Mouse (Mus musculus) midbrain, postnatal 0 days (tissue): ENCODE data around the gene Trappc3l. TPM values are rescaled to one million over a fixed set of nuclear protein-coding genes. Genes with fewer than 3 reads are reported as not detected.
"Not testable (repeated sequence)": the region's sequence is repeated elsewhere in the genome, so short reads cannot be mapped to it uniquely, and the experiment has no call there.

Experiments
- ATAC-seq: fragments of 200-750 bp; cut with Nextera tagmentation; 2 replicates; pipeline ENCODE4 v1.8.0; 2017; ENCODE audit warnings: moderate number of reproducible peaks, mild to moderate bottlenecking, moderate TSS enrichment, moderate library complexity; ENCODE audit not compliant: low FRiP score
- DNase-seq: peaks from one replicate; pipeline ENCODE4 v3.0.0-alpha.2; 2015; ENCODE audit warnings: low spot score
- H3K27ac ChIP-seq: fragments of 300-500 bp; sonication (generic); 2 replicates; pipeline ENCODE4 v1.5.1; 2014; ENCODE audit warnings: low read depth, mild to moderate bottlenecking, low read length, mixed read lengths
- H3K27me3 ChIP-seq: fragments of 300-500 bp; sonication (generic); 2 replicates; pipeline ENCODE4 v1.6.1; 2014; ENCODE audit warnings: low read length, control low read depth, mixed read lengths; ENCODE audit not compliant: insufficient read depth
- H3K36me3 ChIP-seq: fragments of 300-500 bp; sonication (generic); 2 replicates; pipeline ENCODE4 v1.6.1; 2014; ENCODE audit warnings: low read length, control low read depth, mixed read lengths; ENCODE audit not compliant: insufficient read depth
- H3K4me1 ChIP-seq: fragments of 300-500 bp; sonication (generic); 2 replicates; pipeline ENCODE4 v1.6.1; 2014; ENCODE audit warnings: mild to moderate bottlenecking, control low read depth, antibody characterized with exemption, low read length, mixed read lengths; ENCODE audit not compliant: insufficient read depth
- H3K4me2 ChIP-seq: fragments of 300-500 bp; sonication (generic); 2 replicates; pipeline ENCODE4 v1.6.1; 2014; ENCODE audit warnings: low read depth, mild to moderate bottlenecking, low read length, mixed read lengths; ENCODE audit not compliant: poor library complexity, severe bottlenecking
- H3K4me3 ChIP-seq: fragments of 300-500 bp; sonication (generic); 2 replicates; pipeline ENCODE4 v1.5.1; 2014; ENCODE audit warnings: low read depth, mild to moderate bottlenecking, low read length, moderate library complexity
- H3K9ac ChIP-seq: fragments of 300-500 bp; sonication (generic); replicated peaks from 2 replicates; pipeline ENCODE4 v1.6.1; 2014; ENCODE audit warnings: mild to moderate bottlenecking, low read length, moderate library complexity, mixed read lengths; ENCODE audit not compliant: poor library complexity, severe bottlenecking
- H3K9me3 ChIP-seq: fragments of 300-500 bp; sonication (generic); 2 replicates; pipeline ENCODE4 v1.6.1; 2016; ENCODE audit warnings: low read length, control low read depth
- CTCF ChIP-seq: IDR thresholded peaks from 2 replicates; pipeline ENCODE4 v1.5.1; 2016; ENCODE audit warnings: antibody characterized with exemption, mild to moderate bottlenecking
- WGBS: fragments of 180-500 bp; shearing (Covaris S2); extraction: QIAGEN DNeasy Blood & Tissue Kit; methylation state at CpG from one replicate; pipeline ENCODE4 v1.1.7; 2014; 5-methylcytosine and 5-hydroxymethylcytosine counted together
- polyA plus RNA-seq: library from polyadenylated mRNA; unstranded; fragments of >200 nt; fragmentation: Nextera tagmentation; extraction: Ambion mirVana; gene quantifications from 2 replicates; pipeline ENCODE4 v1.2.1, GENCODE M21; 2015
- total RNA-seq: library from RNA; depleted of rRNA; stranded (reverse); fragments of >200 nt; gene quantifications from 2 replicates; pipeline ENCODE4 v1.2.3, GENCODE M21; 2014; rRNA removed

The Trappc3l gene
- total RNA-seq: not detected in 2 replicates
- polyA plus RNA-seq: not detected in 2 replicates

DNA sequence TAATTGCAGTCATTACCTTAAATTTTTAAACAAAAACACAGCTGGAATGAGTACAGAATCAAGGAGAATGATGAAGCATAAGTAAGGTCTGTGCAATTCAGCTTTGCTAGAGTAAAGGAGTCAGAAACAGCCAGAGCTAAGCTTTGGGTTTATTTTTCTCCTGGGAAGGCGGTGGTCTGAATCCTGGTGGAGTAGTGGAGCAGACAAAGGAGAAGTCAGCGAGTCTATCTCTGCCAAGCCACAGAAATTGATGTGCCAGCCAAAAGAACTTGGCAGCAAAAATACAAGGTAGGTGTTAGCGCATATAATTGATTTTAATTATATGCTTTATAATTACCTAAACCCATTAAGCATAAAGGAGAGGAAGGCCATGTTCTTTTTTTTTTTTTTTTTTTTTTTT, at the start of gene Trappc3l:
Trappc3l (plus strand) TSS at position 197 of the 400 bp plus-strand sequence.
- H3K9me3 ChIP-seq: no peaks in the 10 kb centered on the region
- H3K4me1 ChIP-seq: no peaks in the 10 kb centered on the region; the same call in 1 of the 2 replicates
- no peak within 1 kb of the TSS for H3K27ac ChIP-seq
- H3K4me3 ChIP-seq: no peak within 1 kb of the TSS
- no peaks in the 10 kb centered on the region for H3K27me3 ChIP-seq
- no peak within 1 kb of the TSS for H3K4me2 ChIP-seq
- ATAC-seq (no peak), DNase-seq (no peak)
- no peak for TF ChIP-seq CTCF
- 75% methylated on average over 3 of the region's 3 CpGs for WGBS
- no peak within 1 kb of the TSS for H3K9ac ChIP-seq
- no peaks in the 10 kb centered on the region for H3K36me3 ChIP-seq

DNA sequence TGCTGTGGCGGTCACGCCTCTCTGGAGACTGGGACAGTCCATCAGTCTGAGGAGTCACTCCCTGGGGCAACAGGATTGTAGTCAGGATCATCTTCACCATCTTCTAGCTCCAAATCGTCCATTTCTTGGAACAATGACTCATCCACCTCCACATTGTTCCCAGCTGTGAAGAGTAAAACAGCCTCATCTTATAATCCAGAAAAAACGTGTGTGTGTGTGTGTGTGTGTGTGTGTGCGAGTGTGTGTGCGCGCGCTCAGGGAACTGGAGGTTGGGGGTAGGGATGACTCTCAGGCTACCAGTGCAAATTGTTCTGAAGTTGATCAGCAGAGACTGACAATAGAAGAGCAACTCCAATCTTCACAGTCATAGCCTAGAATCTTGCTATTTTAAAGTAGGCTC, 40.7 kb upstream of the Trappc3l start:
- H3K9ac ChIP-seq, H3K4me2 ChIP-seq, H3K4me1 ChIP-seq, H3K27ac ChIP-seq, DNase-seq, ATAC-seq, H3K27me3 ChIP-seq, H3K4me3 ChIP-seq, H3K9me3 ChIP-seq: not testable (repeated sequence)
- peaks cover 54% of the 10 kb centered on the region for H3K36me3 ChIP-seq
- WGBS: 87% methylated on average over 6 of the region's 8 CpGs

DNA sequence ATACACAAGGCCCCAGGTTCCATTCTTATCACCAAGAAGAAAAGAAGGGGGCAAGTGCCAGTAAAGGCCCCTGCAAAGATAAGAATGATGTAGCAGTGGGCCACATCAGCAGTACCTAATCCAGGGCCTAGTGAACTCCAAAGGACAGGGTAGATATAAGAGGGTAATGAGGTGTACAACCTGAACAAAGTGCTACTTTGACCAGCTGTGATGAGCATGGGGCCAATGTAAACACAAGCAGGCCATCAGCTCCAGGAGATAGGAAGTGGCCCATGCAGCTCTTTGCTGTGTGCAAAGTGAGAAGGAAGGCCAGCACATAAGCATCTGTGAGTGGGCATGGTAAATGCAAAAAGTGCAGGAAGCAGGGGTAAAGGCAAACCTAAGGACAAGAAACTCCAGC, 39.0 kb upstream of the Trappc3l start:
- Histone ChIP-seq H3K9ac (no peak overlapping the region), H3K4me1 (no peaks in the 10 kb centered on the region), H3K27ac (no peak overlapping the region), H3K36me3 (peaks cover 52% of the 10 kb centered on the region), H3K9me3 (no peaks in the 10 kb centered on the region), H3K4me2 (no peak overlapping the region), H3K4me3 (no peak overlapping the region), H3K27me3 (no peaks in the 10 kb centered on the region)
- no peak for ATAC-seq
- DNase-seq: no peak
- TF ChIP-seq CTCF: no peak

DNA sequence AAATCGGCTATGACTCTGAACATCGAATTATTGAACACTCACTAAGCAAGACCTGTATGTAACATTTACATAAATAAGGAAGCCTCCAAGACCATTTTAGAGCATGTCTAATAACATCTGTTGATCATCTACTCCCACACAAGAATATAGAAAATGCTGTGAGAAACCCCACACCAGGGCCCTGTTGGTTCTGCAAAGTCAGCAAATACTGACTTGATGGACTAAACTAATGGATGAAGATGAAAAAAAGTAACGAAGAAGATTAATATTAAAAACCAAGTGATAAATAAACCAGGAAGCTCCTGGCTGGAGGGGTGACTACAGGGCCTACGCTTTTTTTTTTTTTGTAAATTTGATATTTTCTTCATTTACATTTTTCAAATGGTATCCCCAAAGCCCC, 24.8 kb upstream of the Trappc3l start:
- H3K9ac ChIP-seq: no peak overlapping the region
- WGBS: 95% methylated on average over 4 of the region's 4 CpGs
- no peaks in the 10 kb centered on the region for H3K4me1 ChIP-seq
- H3K27ac ChIP-seq: no peak overlapping the region
- no peak for ATAC-seq
- no peak overlapping the region for H3K4me2 ChIP-seq
- no peak for DNase-seq
- no peak overlapping the region for H3K4me3 ChIP-seq
- H3K9me3 ChIP-seq: no peaks in the 10 kb centered on the region
- no peaks in the 10 kb centered on the region for H3K27me3 ChIP-seq
- H3K36me3 ChIP-seq: peaks cover 3% of the 10 kb centered on the region; the same call in 1 of the 2 replicates
- no peak for TF ChIP-seq CTCF

DNA sequence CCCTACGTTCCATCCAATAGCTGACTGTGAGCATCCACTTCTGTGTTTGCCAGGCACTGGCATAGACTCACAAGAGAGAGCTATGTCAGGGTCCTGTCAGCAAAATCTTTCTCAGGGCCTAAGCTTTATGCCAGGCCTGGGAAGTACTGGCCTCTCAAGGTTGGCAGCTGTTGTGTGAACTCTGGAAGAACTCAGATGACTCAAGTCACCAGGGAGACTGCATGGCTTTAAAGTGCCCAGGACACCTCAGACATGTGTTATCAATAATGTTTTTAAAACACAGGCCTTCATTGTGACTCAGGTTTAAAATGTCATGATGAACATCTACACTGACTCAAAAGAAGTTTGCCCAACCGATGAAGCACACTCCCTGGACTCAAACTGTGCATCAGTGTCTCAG, 24.2 kb upstream of the Trappc3l start:
- no peak overlapping the region for H3K4me3 ChIP-seq
- peaks cover 3% of the 10 kb centered on the region; the same call in 1 of the 2 replicates for H3K36me3 ChIP-seq
- no peak overlapping the region for H3K4me2 ChIP-seq
- WGBS: 65% methylated on average over 2 of the region's 2 CpGs
- TF ChIP-seq CTCF: no peak
- no peaks in the 10 kb centered on the region for H3K9me3 ChIP-seq
- no peak overlapping the region for H3K9ac ChIP-seq
- ATAC-seq (no peak), DNase-seq (no peak)
- H3K27ac ChIP-seq: no peak overlapping the region
- H3K27me3 ChIP-seq: no peaks in the 10 kb centered on the region
- H3K4me1 ChIP-seq: peaks cover 6% of the 10 kb centered on the region; the same call in 1 of the 2 replicates

DNA sequence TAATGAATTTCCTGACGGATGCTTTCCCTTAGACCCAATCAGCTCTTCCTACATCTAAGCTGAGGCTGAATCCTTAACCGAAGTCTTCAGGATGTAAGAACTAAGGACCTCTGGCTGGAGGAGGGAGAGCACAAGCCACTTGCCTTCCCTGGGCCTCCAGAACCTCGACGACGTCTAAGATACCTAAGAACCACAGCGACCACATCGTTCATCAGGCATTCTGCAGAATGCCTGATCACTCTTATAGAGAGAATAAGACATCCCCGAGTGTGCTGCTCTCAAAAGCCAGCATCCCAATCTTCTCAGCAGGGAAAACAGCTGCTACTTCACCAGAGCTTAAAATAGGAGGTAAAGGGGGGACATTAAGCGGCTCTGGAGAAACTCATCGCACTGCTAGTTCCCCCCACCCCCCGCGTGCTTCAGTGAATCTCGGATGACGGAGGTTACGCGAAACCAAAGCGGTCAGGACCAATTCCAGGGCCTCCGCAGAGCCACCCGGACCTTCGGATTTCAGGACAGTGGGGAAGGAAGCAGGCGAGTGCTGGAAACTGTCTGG, 18.6 kb upstream of the Trappc3l start:
- Histone ChIP-seq H3K27ac (peak overlapping the region; percentile 90), H3K36me3 (no peaks in the 10 kb centered on the region), H3K27me3 (no peaks in the 10 kb centered on the region), H3K9me3 (no peaks in the 10 kb centered on the region), H3K4me2 (peak overlapping the region; percentile 76), H3K9ac (peak overlapping the region; percentile 81), H3K4me3 (peak overlapping the region; percentile 65), H3K4me1 (peaks cover 8% of the 10 kb centered on the region; the same call in 1 of the 2 replicates)
- ATAC-seq: peak; percentile 8; the same call in 1 of the 2 replicates
- WGBS: under 1% methylated on average over 21 of the region's 21 CpGs
- TF ChIP-seq CTCF: no peak
- DNase-seq: peak; percentile 30
